Comparison of ENCODE assay signal across 24 mouse cellular contexts in the genomic region with DNA sequence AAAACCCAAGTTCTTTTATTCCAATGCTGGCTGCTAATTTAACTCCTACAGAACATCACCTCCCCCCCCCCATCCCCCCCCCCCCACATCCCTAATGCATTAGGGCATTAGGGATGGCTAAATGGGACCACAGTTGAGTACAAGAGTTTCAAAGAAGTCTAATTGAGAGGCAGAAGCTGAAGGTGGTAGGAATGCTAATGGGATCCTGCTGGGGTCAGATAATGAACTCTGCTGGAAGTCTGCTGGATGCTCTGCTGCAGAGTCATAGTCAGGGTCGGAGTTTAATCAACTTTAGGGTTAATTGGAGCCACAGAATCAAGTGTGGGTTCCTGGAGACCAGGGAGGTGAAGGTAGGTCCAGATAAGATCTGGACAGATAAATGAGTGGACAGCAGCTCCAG. TPM values are rescaled to one million over a fixed set of nuclear protein-coding genes. Genes with fewer than 3 reads are reported as not detected.
A peak's percentile ranks its signal among the peaks of the same experiment; 100 is the strongest.
DNase-seq lines count a peak whose midpoint lies in the region.
"Had no signal": no experiment of that assay in that cellular context is flagged by ENCODE, and none has a peak within 500 bp of the region (broad histone marks: within the 10 kb centered on the region; RNA-seq: fewer than 3 reads in every experiment).

No protein-coding gene starts in this region.

- DNase-seq in ES-CJ7 (ENCODE audit: low read depth, low spot score) = peak; percentile 70
- DNase-seq in Muller cell, postnatal 12 days (ENCODE audit: inconsistent ontology term) = peak; percentile 40
- peak; percentile 55 for DNase-seq in R1 (ENCODE audit: low read depth, low spot score)
- peak; percentile 47 for DNase-seq in ZHBTc4 (ENCODE audit: low read depth, low spot score)
- DNase-seq in left cerebral cortex, adult 18-20 months (ENCODE audit: low spot score in 2 of 2) = no peak
- DNase-seq in frontal cortex, adult 2 months (ENCODE audit: extremely low spot score in 1 of 2, low spot score in 1 of 2) = no peak
- DNase-seq in kidney, postnatal 25 days = no peak
- no peak for DNase-seq in layer of hippocampus, postnatal 14 days (ENCODE audit: low spot score in 2 of 2)
- DNase-seq: adrenal gland, adult 2 months; adrenal gland, adult 8-10 months; adrenal gland, postnatal 10 days; adrenal gland, postnatal 14 days; adrenal gland, postnatal 25 days; adrenal gland, postnatal 36 days; B cell, adult 2 months; cerebellum, adult 11 months; cerebellum, adult 11-12 months; cerebellum, adult 18-20 months; cerebellum, adult 2 months; cerebellum, adult 8-10 months; cerebellum, adult 9-10 months had no signal

RNA-seq across cellular contexts. Expression of a gene that starts 17.9 kb away (rescaled TPM):
- total RNA-seq in left cerebral cortex, adult 18-20 months (2021) = under 1 TPM; 0.45 to 0.65 TPM
- polyA plus RNA-seq in frontal cortex, adult 2 months (2012; rRNA removed) = not detected in 2 replicates
- total RNA-seq in layer of hippocampus, postnatal 14 days (2021) = under 1 TPM; 0.91 to 0.99 TPM
- total RNA-seq: MEL had no signal
- polyA plus RNA-seq: G1E, Patski had no signal

Comparison
In these comparisons a context has a peak if more than half of its experiments do, and no peak if none do; other contexts are left out.
1. DNase-seq: peak in ES-CJ7 (single experiment), Muller cell, postnatal 12 days (single experiment), R1 (single experiment) and ZHBTc4 (single experiment); none in left cerebral cortex, adult 18-20 months (0 of 2), frontal cortex, adult 2 months (0 of 2), kidney, postnatal 25 days (0 of 2) and layer of hippocampus, postnatal 14 days (0 of 2).